Mouse (Mus musculus): Measurements from ENCODE around the gene Rimbp2. TPM values are rescaled to one million over a fixed set of nuclear protein-coding genes. Genes with fewer than 3 reads are reported as not detected.
A peak's percentile ranks its signal among the peaks of the same experiment; 100 is the strongest.

Gene Rimbp2
- polyA plus RNA-seq, 1 experiment: 0.17 TPM

- H3K4me1 ChIP-seq (ENCODE audit: control insufficient read depth, insufficient read depth, low read length): no peaks in the 10 kb centered on the region
- WGBS: 45% methylated on average over 12 of the region's 12 CpGs
- DNase-seq: no peak
- TF ChIP-seq CTCF (IDR thresholded peaks at IDR 0.05; ENCODE audit: insufficient read depth, low read length) (no peak), POLR2A (IDR thresholded peaks at IDR 0.05; ENCODE audit: borderline replicate concordance, extremely low read depth, low read depth, low read length) (no peak)
- no peak overlapping the region for H3K4me3 ChIP-seq (replicated peaks; ENCODE audit: extremely low read depth, low read depth, low read length)
Observed at GRCm38 (mm10) chr5:128819638-128820285, 133.5 kb downstream of the Rimbp2 start.

DNA sequence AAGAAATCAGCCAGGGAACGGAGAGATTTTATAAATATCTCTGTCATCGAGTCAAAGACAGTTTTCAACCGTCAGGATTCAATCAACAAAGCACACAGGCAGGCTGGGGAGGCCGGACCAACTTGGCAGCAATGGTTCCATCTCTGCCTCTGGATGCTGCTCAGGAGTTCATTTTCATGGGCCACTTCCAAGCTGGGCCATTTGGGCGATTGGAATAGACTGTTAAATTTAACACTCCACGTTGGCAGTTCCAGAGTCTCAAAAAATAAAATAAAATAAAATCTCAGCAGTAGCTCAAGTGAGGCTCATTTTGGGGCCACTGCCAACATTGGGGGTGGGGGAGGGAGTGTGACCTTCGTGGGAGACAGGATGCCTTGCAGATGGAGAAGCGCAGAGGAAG lies 137.7 kb downstream of the Rimbp2 start:
- 61% methylated on average over 8 of the region's 8 CpGs for WGBS
- TF ChIP-seq POLR2A (IDR thresholded peaks at IDR 0.05; ENCODE audit: borderline replicate concordance, extremely low read depth, low read depth, low read length): no peak
- no peak for TF ChIP-seq CTCF (IDR thresholded peaks at IDR 0.05; ENCODE audit: insufficient read depth, low read length)
- H3K4me3 ChIP-seq (replicated peaks; ENCODE audit: extremely low read depth, low read depth, low read length): no peak overlapping the region
- H3K4me1 ChIP-seq (ENCODE audit: control insufficient read depth, insufficient read depth, low read length): no peaks in the 10 kb centered on the region
- no peak for DNase-seq

DNA sequence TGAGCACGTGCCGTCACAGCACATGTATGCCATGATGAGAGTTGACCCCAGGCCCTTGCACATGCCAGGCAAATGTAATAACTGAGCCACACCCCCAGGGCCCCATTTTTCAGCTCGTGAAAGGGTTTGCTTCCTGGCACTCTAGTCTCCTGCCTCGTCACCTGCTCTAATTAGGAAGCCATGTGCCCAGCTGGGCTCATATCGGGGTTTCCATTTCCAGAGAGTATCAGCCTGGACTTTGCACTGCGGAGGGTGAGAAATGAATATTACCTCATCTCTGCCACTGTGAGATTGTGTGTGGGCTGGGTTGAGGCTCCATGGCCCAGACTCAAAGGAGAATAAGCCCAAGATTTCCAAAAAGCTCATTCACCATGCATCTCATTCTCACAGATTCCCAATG lies 138.2 kb downstream of the Rimbp2 start:
- Histone ChIP-seq H3K4me3 (replicated peaks; ENCODE audit: extremely low read depth, low read depth, low read length) (no peak overlapping the region), H3K4me1 (ENCODE audit: control insufficient read depth, insufficient read depth, low read length) (no peaks in the 10 kb centered on the region)
- no peak for TF ChIP-seq POLR2A (IDR thresholded peaks at IDR 0.05; ENCODE audit: borderline replicate concordance, extremely low read depth, low read depth, low read length)
- no peak for TF ChIP-seq CTCF (IDR thresholded peaks at IDR 0.05; ENCODE audit: insufficient read depth, low read length)
- DNase-seq: no peak
- WGBS: 69% methylated on average over 6 of the region's 6 CpGs

- no peak overlapping the region for H3K4me3 ChIP-seq (replicated peaks; ENCODE audit: extremely low read depth, low read depth, low read length)
- no peaks in the 10 kb centered on the region for H3K4me1 ChIP-seq (ENCODE audit: control insufficient read depth, insufficient read depth, low read length)
- DNase-seq: no peak
- TF ChIP-seq CTCF (IDR thresholded peaks at IDR 0.05; ENCODE audit: insufficient read depth, low read length): no peak
- no peak for TF ChIP-seq POLR2A (IDR thresholded peaks at IDR 0.05; ENCODE audit: borderline replicate concordance, extremely low read depth, low read depth, low read length)
- 35% methylated on average over 11 of the region's 11 CpGs for WGBS
Observed at GRCm38 (mm10) chr5:128813121-128813520, 140.2 kb downstream of the Rimbp2 start.

DNA sequence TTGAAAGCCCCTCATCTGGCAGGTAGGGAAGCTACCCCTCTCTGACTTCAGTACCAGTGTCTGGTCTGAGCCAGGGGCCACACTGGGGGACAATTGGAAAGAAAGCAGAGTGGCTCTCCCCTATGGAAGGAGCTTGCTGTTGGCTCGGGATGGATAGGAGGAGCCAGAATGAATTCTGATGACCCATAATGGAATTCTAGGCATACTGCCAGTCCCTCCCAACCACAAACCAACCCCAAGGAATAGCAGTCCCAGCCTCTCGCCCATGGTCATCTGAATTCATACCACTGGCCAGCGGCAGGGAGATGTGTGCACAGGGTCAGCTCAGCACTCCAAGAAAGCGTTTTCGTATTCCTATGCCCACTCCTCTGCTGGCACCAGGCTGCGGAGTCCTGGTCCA lies 141.9 kb downstream of the Rimbp2 start:
- TF ChIP-seq CTCF (IDR thresholded peaks at IDR 0.05; ENCODE audit: insufficient read depth, low read length) (no peak), POLR2A (IDR thresholded peaks at IDR 0.05; ENCODE audit: borderline replicate concordance, extremely low read depth, low read depth, low read length) (no peak)
- Histone ChIP-seq H3K4me3 (replicated peaks; ENCODE audit: extremely low read depth, low read depth, low read length) (no peak overlapping the region), H3K4me1 (ENCODE audit: control insufficient read depth, insufficient read depth, low read length) (no peaks in the 10 kb centered on the region)
- no peak for DNase-seq
- WGBS: 65% methylated on average over 6 of the region's 6 CpGs

DNA sequence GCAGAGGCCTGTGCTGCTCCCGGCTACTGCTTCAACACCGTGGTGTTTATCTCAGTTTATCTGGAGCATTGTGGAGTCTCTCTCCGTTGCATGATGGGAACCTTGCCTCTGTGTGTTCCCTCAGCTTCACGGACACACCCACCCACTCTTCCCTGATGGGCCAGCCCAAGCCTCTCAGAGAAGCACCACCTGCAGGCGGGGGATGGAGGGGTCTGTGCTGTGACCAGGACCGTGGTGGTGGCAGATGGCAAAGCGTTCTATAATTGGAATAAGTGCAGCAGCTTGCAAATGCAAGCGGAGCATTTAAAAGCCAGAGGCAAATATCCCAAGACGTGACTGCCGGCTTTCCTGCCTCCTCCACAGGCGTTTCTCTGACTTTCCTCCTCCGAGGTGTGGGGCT lies 143.3 kb downstream of the Rimbp2 start:
- Histone ChIP-seq H3K4me1 (ENCODE audit: control insufficient read depth, insufficient read depth, low read length) (no peaks in the 10 kb centered on the region), H3K4me3 (replicated peaks; ENCODE audit: extremely low read depth, low read depth, low read length) (no peak overlapping the region)
- 58% methylated on average over 12 of the region's 12 CpGs for WGBS
- no peak for TF ChIP-seq CTCF (IDR thresholded peaks at IDR 0.05; ENCODE audit: insufficient read depth, low read length)
- TF ChIP-seq POLR2A (IDR thresholded peaks at IDR 0.05; ENCODE audit: borderline replicate concordance, extremely low read depth, low read depth, low read length): no peak
- no peak for DNase-seq

DNA sequence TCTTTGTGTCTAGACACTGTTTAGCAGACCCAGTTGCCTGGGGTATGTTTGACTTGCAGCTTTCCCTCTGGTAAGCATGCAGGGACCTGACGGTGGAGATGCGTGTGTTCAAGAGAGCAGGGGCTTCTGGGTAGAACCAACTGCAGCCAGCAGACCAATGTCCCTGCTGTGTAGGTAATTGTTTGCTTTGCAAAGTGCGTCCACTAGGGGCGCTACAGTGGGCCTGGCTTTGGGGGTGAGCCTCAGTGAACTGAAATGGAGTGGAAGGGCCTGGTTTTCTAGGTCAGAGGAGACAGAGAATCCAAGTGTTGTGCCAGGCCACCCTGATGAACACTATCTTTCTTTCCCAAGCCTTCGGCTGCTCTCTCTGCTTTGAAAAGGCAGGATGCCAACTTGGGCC lies 143.9 kb downstream of the Rimbp2 start:
- WGBS: 52% methylated on average over 5 of the region's 5 CpGs
- no peak for DNase-seq
- Histone ChIP-seq H3K4me1 (ENCODE audit: control insufficient read depth, insufficient read depth, low read length) (no peaks in the 10 kb centered on the region), H3K4me3 (replicated peaks; ENCODE audit: extremely low read depth, low read depth, low read length) (no peak overlapping the region)
- TF ChIP-seq POLR2A (IDR thresholded peaks at IDR 0.05; ENCODE audit: borderline replicate concordance, extremely low read depth, low read depth, low read length): no peak
- peak; percentile 39; the same call in 1 of the 2 replicates for TF ChIP-seq CTCF (IDR thresholded peaks at IDR 0.05; ENCODE audit: insufficient read depth, low read length)

GRCm38 (mm10) chr5:128808547-128809182 lies 144.6 kb downstream of the Rimbp2 start:
- 62% methylated on average over 9 of the region's 9 CpGs for WGBS
- Histone ChIP-seq H3K4me1 (ENCODE audit: control insufficient read depth, insufficient read depth, low read length) (no peaks in the 10 kb centered on the region), H3K4me3 (replicated peaks; ENCODE audit: extremely low read depth, low read depth, low read length) (no peak overlapping the region)
- TF ChIP-seq POLR2A (IDR thresholded peaks at IDR 0.05; ENCODE audit: borderline replicate concordance, extremely low read depth, low read depth, low read length) (no peak), CTCF (IDR thresholded peaks at IDR 0.05; ENCODE audit: insufficient read depth, low read length) (no peak)
- no peak for DNase-seq

GRCm38 (mm10) chr5:128807408-128807807 lies 145.9 kb downstream of the Rimbp2 start:
- no peaks in the 10 kb centered on the region for H3K4me1 ChIP-seq (ENCODE audit: control insufficient read depth, insufficient read depth, low read length)
- H3K4me3 ChIP-seq (replicated peaks; ENCODE audit: extremely low read depth, low read depth, low read length): no peak overlapping the region
- TF ChIP-seq POLR2A (IDR thresholded peaks at IDR 0.05; ENCODE audit: borderline replicate concordance, extremely low read depth, low read depth, low read length) (no peak), CTCF (IDR thresholded peaks at IDR 0.05; ENCODE audit: insufficient read depth, low read length) (no peak)
- no peak for DNase-seq
- 75% methylated on average over 9 of the region's 9 CpGs for WGBS

Data from lung, adult 2 months (tissue).